Mouse (Mus musculus): ENCODE measurements around the gene Ndufa8. TPM values are rescaled to one million over a fixed set of nuclear protein-coding genes. Genes with fewer than 3 reads are reported as not detected.

Gene Ndufa8
- polyA plus RNA-seq (2015; fragmentation: Nextera tagmentation; extraction: Ambion mirVana) = 200 and 208 TPM in 2 replicates

DNA sequence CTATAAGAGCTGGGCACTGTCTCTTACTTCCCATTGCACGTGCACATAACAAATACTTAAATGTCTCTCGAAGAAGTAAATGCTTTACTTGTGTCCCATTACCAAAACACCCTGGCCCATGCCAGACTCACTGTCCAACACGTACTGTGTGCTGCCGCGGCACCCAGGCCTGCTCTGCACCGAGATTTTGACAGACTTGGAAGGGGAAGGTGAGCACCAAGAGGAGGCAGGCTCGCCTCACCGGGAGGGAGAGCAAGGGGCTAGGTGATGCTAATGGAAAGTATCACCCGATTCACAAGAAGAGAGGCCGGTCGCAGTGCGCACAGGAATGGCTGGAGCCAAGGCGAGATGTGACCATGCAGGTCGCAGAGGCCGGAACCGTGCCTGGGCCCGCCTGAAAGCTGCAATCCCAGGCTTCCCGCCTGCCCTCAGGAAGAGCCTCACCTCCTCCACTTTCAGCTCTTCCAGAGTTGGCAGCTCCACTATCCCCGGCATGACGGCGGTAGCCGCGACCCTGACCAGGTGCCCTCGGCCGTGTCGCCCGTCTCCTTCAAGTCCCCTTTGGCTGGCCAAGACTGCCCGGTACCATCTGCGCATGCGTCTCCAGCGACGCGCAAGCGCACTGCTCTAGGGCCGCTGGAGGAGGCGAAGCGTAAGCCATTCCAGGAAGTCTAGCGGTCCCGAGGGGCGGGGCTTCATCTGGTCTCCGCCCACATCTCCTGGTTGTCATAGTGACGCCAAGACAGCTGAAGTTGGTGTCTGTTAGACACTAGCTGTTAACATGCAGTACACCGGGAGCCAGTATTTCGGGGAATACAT is at the start of gene Ndufa8, which contains the start of gene Morn5:
Gene Ndufa8, minus strand, starts transcription at position 659 of the 819 bp plus-strand sequence.
Gene Morn5, plus strand, starts transcription at position 711 of the 819 bp plus-strand sequence.
- Histone ChIP-seq H3K27me3 (no peaks in the 10 kb centered on the region), H3K9me3 (no peaks in the 10 kb centered on the region), H3K36me3 (peaks cover 5% of the 10 kb centered on the region), H3K27ac (no peak within 1 kb of the TSS), H3K4me1 (peaks cover 15% of the 10 kb centered on the region), H3K9ac (peak within 1 kb of the TSS; percentile 84), H3K4me2 (replicated peaks) (peak within 1 kb of the TSS; percentile 74), H3K4me3 (peak within 1 kb of the TSS; percentile 79)
- WGBS = 1% methylated on average over 44 of the region's 44 CpGs
- ATAC-seq (ENCODE audit: low FRiP score, low read depth) = peak; percentile 97

DNA sequence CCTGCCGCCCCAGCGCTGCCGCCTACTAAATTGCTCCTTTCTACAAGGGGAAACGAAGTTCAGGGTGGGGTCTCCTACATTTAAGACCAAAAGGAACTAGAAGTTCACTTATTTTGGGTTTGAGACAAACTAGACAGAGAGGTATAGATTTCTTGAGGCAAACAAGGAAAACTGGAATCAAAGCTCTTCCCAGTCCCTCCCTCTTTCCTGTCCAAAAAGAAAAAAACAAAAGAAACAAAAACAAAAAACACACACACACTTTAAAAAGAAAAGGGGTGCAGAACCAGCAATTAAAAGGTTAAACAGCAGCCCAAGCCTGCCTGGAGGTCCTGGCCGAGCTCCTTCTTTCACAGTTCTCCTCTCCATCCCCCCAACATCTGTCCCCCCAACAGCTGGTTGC is 48.8 kb upstream of the Ndufa8 start:
- no peak overlapping the region for H3K4me2 ChIP-seq (replicated peaks)
- H3K4me1 ChIP-seq = peaks cover 17% of the 10 kb centered on the region
- 3% methylated on average over 5 of the region's 5 CpGs for WGBS
- H3K9ac ChIP-seq = no peak overlapping the region
- no peak overlapping the region for H3K27ac ChIP-seq
- no peak overlapping the region for H3K4me3 ChIP-seq
- H3K36me3 ChIP-seq = no peaks in the 10 kb centered on the region
- no peak for ATAC-seq (ENCODE audit: low FRiP score, low read depth)
- H3K9me3 ChIP-seq = no peaks in the 10 kb centered on the region
- peaks cover 100% of the 10 kb centered on the region for H3K27me3 ChIP-seq

DNA sequence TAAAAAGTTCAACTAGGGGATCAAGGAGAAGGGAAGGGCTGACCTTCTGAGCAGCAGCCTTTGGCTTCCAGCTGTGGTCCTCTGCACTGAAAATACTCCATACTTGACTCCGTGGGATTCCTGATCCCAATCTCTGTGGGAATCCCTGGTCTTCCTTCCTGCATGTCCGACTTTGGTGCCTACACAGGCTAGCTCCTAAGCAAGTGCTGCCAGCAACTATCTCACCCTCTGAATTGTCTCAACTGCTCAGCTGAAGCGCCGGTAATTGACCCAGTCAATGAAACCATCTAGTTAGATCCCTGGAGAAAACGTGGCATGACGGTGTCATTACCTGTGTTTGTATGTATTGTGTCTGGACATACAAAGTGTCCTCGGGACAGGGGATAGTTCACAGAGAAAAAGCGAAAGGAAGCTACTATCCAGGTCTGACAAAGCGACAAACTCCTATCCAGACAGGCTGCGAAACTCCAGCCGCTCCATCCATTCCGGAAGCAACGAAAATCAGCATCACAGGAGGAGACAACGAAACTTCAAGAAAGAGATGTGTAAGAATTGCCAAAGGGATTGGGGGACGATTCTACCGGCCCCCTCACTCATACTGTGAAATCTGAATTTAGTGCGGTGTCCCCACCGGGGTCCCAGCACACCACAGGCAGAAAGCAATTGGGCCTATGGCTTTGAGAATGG is 48.1 kb upstream of the Ndufa8 start:
- Histone ChIP-seq H3K4me2 (replicated peaks) (no peak overlapping the region), H3K36me3 (no peaks in the 10 kb centered on the region), H3K4me3 (no peak overlapping the region), H3K4me1 (peaks cover 9% of the 10 kb centered on the region; the same call in 1 of the 2 replicates), H3K27me3 (peaks cover 100% of the 10 kb centered on the region), H3K9me3 (no peaks in the 10 kb centered on the region), H3K27ac (no peak overlapping the region), H3K9ac (no peak overlapping the region)
- no peak for ATAC-seq (ENCODE audit: low FRiP score, low read depth)
- WGBS = 4% methylated on average over 18 of the region's 18 CpGs

DNA sequence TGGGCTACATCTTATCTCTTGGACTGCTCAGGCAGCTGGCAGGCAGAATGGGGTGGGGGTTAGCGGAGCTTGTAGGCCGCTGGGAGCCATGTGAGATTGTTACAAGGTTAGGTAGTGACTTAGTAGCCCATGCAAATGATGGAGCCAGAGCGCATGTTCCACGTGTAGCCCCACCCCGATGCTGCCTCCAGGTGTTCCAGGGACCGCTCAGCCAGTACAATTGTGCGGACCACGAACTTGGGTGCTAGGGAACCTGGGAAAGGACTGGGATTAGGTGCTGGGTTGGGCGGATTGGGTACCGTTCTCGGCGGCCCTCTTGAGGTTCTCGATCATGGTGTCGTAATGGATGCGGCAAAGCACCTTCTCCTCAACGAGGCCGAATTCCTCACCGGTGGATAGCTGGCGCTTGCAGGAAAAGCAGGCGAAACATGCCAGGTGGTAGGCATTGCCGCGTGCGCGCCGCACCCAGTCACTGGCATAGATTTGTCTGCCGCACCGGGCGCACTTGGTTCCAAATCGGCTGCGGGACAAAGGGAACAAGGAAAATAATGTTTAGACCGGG is 44.8 kb upstream of the Ndufa8 start:
- no peak for ATAC-seq (ENCODE audit: low FRiP score, low read depth)
- Histone ChIP-seq H3K36me3 (no peaks in the 10 kb centered on the region), H3K4me2 (replicated peaks) (peak overlapping the region; percentile 16; the same call in 1 of the 2 replicates), H3K4me1 (peaks cover 21% of the 10 kb centered on the region), H3K4me3 (peak overlapping the region; percentile 3; the same call in 1 of the 2 replicates), H3K9ac (no peak overlapping the region), H3K9me3 (no peaks in the 10 kb centered on the region), H3K27me3 (peaks cover 100% of the 10 kb centered on the region), H3K27ac (no peak overlapping the region)
- WGBS = 3% methylated on average over 31 of the region's 31 CpGs

DNA sequence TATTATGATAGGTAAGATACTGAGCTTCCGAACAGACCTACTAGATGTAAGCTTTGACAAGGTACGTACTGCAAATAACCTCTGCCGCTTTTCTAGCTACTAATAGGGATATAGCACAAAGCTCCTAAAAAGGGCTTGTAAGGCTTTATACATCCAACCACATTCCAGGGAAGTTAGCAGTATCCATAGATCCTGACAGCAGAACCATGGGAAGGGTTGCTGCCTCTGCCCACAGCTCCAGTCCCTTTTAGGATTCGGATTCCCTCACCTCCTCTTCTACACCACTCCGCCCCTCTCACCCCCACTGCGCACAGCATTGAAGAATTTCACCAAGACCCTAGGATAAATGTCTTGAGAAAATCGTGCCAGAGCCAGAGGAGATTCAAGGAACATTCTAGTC is 44.1 kb upstream of the Ndufa8 start:
- Histone ChIP-seq H3K9me3 (no peaks in the 10 kb centered on the region), H3K27me3 (peaks cover 100% of the 10 kb centered on the region), H3K36me3 (no peaks in the 10 kb centered on the region), H3K4me1 (peaks cover 21% of the 10 kb centered on the region), H3K9ac (no peak overlapping the region), H3K4me3 (no peak overlapping the region), H3K27ac (no peak overlapping the region), H3K4me2 (replicated peaks) (no peak overlapping the region)
- ATAC-seq (ENCODE audit: low FRiP score, low read depth) = no peak
- 19% methylated on average over 7 of the region's 7 CpGs for WGBS

DNA sequence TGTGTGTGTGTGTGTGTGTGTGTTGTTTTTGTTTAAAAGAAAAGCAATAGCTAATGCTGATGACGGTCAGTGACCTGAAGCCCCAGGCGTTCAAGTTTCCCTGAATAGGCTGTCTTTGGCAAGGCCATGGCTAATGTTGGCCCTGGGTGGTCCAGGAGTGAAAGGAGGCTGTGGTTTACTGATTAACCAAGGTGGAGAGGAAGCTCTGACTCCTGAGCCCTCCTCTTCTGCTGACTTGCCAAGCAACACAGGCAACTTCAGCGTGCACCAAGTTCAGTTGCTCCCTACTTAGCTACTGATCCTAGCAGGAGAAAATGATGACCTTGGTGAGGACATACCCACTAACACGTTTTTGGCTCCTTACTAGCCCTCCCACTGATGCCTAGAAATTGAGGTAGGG is 43.5 kb upstream of the Ndufa8 start:
- 3% methylated on average over 4 of the region's 4 CpGs for WGBS
- Histone ChIP-seq H3K9ac (no peak overlapping the region), H3K27me3 (peaks cover 100% of the 10 kb centered on the region), H3K9me3 (no peaks in the 10 kb centered on the region), H3K27ac (no peak overlapping the region), H3K4me1 (peaks cover 19% of the 10 kb centered on the region), H3K4me3 (no peak overlapping the region), H3K4me2 (replicated peaks) (no peak overlapping the region), H3K36me3 (no peaks in the 10 kb centered on the region)
- ATAC-seq (ENCODE audit: low FRiP score, low read depth) = no peak

DNA sequence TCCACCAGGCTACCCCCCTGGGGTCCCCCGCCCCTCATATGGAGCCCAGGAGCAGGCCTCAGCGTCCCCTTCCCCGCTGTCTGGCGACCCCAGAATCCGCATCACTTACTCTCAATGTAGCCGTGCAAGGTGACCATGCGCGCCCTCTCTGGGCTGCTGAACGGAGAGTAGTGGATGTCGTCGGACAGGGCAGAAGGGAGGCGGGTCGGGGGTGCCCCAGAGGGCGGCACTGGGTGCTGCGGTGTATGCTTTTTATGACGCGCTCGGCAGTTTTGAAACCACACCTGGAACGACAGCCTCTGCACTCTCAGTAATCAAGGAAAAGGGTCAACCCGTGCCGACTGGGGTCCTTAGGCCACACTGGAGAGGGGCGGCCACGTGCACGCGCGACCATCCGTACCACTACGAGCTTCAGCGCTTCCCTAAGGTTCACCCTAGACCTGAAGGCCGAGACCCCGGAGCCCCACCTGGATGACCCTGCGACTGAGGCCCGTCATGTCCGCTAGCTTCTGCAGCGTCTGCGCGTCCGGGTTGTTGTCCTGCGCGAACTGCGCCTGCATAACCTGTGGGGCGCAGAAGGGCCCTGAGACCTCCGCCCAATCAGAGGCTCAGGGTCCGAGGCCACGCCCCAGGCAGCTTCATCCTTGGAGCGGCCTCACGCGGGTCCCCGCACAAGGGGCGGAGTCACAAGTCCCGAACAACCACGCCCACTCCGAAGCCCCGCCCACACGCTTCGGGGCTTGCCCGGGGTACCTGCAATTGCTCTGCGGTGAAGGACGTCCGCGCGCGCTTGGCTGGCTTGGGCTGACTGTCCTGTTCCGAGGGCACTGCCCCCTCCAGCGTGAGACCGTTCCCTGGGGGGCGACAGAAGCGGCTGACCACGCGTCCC is 41.9 kb upstream of the Ndufa8 start:
- Histone ChIP-seq H3K4me2 (replicated peaks) (peak overlapping the region; percentile 85), H3K4me3 (peak overlapping the region; percentile 47), H3K9me3 (no peaks in the 10 kb centered on the region), H3K27ac (no peak overlapping the region), H3K36me3 (no peaks in the 10 kb centered on the region), H3K9ac (peak overlapping the region; percentile 55), H3K27me3 (peaks cover 100% of the 10 kb centered on the region), H3K4me1 (peaks cover 19% of the 10 kb centered on the region)
- ATAC-seq (ENCODE audit: low FRiP score, low read depth) = peak; percentile 78
- WGBS = 1% methylated on average over 70 of the region's 70 CpGs

DNA sequence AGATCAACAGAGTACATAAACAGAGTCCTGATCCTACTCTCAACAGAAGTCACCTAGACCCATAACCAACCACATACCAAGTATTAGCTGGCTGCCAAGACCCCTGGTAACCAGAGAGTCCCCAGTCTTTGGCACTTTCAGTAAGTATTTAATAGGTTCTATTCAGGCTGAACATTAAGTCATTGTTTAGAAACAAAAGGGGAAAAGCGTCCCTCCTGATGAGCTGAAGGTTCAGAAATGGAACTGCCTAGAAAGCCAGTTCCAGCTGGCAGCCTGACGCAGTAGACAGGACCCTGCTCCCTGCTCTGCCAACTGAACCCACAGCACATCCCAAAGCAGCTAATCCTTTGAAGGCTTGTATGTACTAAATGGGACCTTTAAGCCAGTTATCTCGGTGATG is 40.0 kb upstream of the Ndufa8 start:
- H3K4me2 ChIP-seq (replicated peaks) = no peak overlapping the region
- no peaks in the 10 kb centered on the region for H3K36me3 ChIP-seq
- peaks cover 91% of the 10 kb centered on the region for H3K27me3 ChIP-seq
- no peak overlapping the region for H3K4me3 ChIP-seq
- ATAC-seq (ENCODE audit: low FRiP score, low read depth) = no peak
- no peaks in the 10 kb centered on the region for H3K9me3 ChIP-seq
- no peak overlapping the region for H3K27ac ChIP-seq
- no peak overlapping the region for H3K9ac ChIP-seq
- WGBS = 62% methylated on average over 3 of the region's 3 CpGs
- peaks cover 18% of the 10 kb centered on the region for H3K4me1 ChIP-seq

DNA sequence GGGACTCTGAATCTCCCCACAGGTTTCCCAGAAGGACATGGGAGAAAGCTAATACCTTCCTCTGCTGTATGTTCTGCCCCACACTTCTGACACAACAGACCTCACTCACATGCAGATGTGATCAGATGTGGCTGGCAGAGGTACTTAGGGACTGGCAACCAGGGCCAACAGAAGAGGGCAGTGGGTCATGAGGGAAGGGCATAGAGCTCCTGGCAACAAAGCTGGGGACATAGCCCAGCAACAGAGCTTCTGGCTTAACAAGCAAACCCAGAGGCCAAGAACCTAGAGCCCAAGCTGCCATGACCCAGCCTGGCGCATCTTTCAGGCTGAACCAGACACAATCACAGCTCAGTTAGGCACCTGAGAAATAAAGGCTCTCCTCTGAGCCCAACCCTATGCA is 35.8 kb upstream of the Ndufa8 start:
- Histone ChIP-seq H3K4me3 (no peak overlapping the region), H3K4me2 (replicated peaks) (no peak overlapping the region), H3K27ac (no peak overlapping the region), H3K27me3 (peaks cover 49% of the 10 kb centered on the region), H3K36me3 (no peaks in the 10 kb centered on the region), H3K9ac (no peak overlapping the region), H3K9me3 (no peaks in the 10 kb centered on the region), H3K4me1 (peaks cover 10% of the 10 kb centered on the region)
- 65% methylated on average over 1 of the region's 1 CpGs for whole genome bisulfite sequencing
- no peak for ATAC-seq (ENCODE audit: low FRiP score, low read depth)

DNA sequence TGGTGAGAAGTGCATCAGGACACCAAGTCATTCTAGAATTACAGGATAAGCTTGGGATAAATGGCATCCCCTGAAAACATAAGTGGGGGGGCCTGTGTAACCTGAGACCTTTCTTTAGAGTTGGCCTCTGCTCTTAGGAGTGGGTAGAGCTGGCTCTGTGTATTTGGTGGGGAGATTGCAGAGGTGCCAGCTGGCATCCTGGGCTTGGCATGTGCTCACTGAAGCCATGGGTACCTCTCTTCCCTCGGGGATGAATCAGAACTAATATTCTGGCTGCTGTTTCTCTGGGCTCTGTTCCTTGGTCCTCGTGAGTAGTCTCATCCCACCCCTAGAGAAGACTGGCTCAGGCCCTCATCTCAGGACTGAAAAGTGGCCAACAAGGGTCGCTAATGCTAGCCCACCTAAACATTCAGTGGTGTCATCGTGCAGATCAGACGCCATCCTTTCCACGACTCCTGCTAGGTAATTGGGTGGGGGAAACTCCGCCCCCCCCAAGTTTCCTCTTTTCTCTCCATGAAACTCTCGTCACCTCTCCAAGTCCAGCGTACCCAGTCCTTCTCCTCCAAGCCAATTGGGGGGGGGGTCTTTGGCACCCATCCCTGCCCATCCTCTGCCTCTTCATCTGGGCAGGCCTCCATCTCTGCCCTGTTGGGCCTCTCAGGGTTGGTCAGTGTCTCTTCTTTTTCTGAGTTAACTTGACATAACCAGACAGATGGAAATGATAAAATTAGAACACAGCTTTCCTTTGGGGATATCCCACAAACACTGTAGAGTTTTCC is 33.8 kb upstream of the Ndufa8 start:
- no peak for ATAC-seq (ENCODE audit: low FRiP score, low read depth)

DNA sequence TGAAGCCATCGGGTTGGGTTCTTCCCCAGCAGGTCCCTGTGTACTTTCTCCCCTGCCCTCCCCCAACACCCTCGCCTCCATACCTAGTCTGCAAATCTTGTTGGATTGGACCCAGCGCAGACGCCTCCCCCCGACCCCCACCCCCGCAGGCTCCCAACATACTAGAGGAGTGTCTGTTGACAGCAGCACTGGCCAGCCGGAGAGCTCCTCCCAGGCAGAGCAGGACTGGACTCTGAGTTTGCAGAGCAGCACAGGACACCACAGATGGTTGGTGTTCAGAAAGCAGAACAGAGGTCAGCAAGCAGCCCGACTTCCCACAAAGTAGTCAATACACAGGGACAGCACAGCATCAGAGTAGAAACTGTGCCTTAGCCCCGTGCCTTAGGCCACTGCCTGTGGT is 32.2 kb upstream of the Ndufa8 start:
- H3K4me1 ChIP-seq = peaks cover 37% of the 10 kb centered on the region
- no peaks in the 10 kb centered on the region for H3K9me3 ChIP-seq
- H3K36me3 ChIP-seq = no peaks in the 10 kb centered on the region
- H3K4me2 ChIP-seq (replicated peaks) = no peak overlapping the region
- no peak overlapping the region for H3K4me3 ChIP-seq
- H3K27ac ChIP-seq = no peak overlapping the region
- H3K9ac ChIP-seq = no peak overlapping the region
- ATAC-seq (ENCODE audit: low FRiP score, low read depth) = peak; percentile 64
- 22% methylated on average over 9 of the region's 9 CpGs for WGBS
- peaks cover 13% of the 10 kb centered on the region for H3K27me3 ChIP-seq

More for the DNA sequence above, 33.8 kb upstream of the Ndufa8 start:
- H3K9me3 ChIP-seq = no peaks in the 10 kb centered on the region
- H3K4me3 ChIP-seq = no peak overlapping the region
- no peak overlapping the region for H3K9ac ChIP-seq
- H3K27ac ChIP-seq = no peak overlapping the region
- H3K27me3 ChIP-seq = peaks cover 29% of the 10 kb centered on the region
- peaks cover 25% of the 10 kb centered on the region for H3K4me1 ChIP-seq
- no peaks in the 10 kb centered on the region for H3K36me3 ChIP-seq
- no peak overlapping the region for H3K4me2 ChIP-seq (replicated peaks)
- WGBS = 83% methylated on average over 9 of the region's 9 CpGs

All from limb, embryonic 13.5 days (tissue).